Mouse (Mus musculus) cerebellum, adult 2 months (tissue): Measurements from ENCODE around the gene Tll2.

ENCODE experiments used
- CTCF ChIP-seq: fragments of 200-500 bp; IDR thresholded peaks from 2 replicates; pipeline ENCODE4 v1.5.1; 2011; ENCODE audit warnings: low read depth, mild to moderate bottlenecking, control low read depth, low read length, moderate library complexity, borderline replicate concordance; ENCODE audit not compliant: insufficient read depth
- POLR2A ChIP-seq: fragments of 200-500 bp; IDR thresholded peaks from 2 replicates; pipeline ENCODE4 v1.6.1; 2011; ENCODE audit warnings: low read length, control low read depth, borderline replicate concordance; ENCODE audit not compliant: insufficient read depth

DNA sequence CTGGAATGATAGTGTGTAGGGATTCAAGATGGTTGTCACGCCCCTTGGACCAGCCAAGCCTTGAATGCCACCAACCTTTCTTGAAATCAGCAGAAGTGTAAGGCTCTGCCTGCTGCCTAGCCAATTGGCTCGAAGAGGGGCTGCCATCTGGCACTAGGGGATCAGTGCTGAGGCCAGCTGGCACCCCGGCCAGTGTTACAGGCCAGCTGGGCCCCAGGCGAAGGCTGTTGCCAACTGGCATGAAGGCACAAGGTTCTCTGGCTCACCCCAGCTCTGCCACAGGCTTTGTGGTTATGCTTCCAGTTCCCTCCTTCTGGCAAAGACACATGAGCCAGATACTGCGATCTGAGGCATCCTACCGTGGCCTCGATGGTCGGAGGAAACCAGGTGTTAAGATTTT lies 105.2 kb downstream of the Tll2 start:
- TF ChIP-seq POLR2A: no peak
- no peak for TF ChIP-seq CTCF
